Mouse (Mus musculus): ENCODE measurements around the gene Nfatc2.
A peak's percentile ranks its signal among the peaks of the same experiment; 100 is the strongest.

The Nfatc2 gene

DNA sequence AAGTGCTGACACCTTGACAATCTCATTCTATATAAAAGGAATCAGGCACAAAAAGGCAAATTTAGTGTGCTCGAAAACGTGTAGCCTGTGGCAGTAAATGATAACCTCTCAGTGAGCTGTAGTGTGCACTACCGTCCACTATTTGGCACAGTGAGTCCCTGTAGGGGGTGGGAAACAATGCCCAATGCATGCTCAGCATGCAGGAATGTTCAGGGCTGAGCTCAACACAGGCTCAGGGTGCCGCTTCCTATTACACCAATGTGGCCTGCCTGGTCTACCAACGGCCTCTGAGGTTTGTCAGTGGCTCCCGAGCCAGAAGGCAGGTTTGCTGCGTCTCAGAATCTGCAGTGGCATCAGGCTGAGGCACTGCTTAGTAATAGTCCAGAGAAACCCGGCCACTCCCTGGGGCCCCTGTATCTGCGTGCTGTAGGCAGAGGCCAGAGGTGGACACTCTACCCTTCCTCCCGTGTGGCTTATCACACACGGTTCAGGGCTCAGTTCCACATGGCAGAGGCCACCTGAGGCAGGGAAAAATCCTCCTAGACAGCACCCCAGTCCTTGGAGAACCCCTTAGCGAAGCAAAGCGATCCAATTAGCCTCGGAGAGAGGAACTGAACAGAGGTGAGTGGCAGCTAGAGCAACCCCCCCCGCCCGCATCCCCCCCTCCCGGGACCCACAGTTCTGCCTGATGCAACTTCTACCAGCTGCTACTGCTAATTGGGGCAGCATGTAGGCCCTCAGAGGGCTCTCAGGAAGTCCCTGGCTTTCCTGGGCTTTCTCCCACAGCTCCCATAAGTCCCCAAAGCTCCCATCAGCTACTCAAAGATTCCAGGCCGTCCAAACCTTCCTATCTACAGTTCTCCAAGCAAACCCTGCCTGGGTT, 74.7 kb downstream of the Nfatc2 start:
- no peak for DNase-seq

DNA sequence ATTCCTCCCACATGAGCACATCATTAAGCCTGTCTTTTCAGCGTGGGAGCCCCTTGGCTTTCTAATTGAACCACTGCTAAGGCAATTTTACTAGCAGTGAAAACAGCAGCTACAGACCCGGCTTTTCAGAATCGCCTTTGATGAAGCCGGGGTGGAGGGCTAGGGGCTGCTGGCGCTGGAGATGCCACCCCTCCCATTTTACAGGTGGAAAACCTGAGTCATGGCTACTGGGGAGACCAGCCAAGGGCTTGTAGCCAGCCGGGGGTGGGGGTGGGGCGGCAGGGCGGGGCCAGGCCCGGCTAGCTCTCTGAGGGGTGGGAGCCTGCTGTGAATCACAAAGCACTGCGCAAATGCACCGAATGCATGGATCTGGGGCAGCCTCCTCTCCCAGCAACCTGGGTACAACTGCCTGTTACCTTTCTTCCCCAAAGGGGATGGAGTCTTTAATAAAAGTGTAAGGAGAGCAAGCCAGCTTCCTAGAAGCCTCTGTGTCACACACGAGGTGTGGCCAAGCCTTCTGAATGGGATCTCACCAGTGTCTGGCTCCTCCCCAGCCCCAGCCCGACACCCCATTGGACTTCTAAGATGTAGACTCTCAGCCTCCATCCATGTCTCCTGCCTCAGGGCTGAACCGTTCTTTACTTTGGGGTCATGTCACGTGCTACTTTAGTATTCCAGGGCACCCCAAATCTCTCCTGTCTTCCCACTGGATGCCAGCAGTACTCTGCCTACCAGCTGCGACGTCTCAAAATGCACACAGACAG, 75.9 kb downstream of the Nfatc2 start:
- DNase-seq: no peak

DNA sequence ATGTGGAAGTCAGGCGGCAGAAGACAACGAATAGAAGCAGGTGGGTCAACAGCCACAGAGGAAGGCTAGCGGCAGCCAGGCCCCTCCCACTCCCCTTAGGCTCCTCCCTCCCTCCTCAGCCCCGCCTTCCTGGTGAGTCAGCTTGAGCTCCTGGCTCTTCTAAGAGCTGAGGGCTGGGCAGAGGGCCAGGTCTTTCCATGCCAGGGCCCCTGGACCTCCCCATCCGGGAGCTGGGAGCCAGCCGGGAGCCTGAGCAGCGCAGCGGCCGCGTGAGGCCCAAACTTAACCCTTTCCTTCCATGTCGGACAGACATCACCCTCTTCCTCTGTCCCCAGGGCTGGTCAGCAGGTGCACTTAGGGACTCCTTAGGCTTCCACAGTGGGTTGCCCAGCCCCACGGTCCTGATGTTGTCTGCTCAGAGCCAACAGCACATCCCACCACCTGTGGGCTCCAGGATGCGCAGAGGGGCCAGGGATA, 76.5 kb downstream of the Nfatc2 start:
- DNase-seq: peak; percentile 95

DNA sequence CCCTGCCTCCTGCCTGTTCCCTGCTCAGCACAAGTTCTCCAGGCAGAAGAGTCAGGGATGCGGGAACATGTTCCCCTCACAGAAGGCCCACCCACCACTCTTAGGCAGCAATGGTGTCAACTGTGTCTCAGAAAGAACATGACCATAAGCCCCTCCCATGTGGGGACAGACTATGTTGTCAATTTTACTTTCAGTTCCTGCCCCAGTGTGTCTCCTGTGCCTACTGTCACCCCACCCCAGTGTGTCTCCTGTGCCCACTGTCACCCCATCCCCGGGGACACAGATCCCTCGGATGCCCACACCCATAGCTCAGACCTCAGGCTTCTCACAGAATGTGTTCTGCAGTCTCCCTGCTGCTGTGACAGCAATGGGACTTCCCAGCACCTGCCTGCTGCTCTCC, 79.2 kb downstream of the Nfatc2 start:
- no peak for DNase-seq

DNA sequence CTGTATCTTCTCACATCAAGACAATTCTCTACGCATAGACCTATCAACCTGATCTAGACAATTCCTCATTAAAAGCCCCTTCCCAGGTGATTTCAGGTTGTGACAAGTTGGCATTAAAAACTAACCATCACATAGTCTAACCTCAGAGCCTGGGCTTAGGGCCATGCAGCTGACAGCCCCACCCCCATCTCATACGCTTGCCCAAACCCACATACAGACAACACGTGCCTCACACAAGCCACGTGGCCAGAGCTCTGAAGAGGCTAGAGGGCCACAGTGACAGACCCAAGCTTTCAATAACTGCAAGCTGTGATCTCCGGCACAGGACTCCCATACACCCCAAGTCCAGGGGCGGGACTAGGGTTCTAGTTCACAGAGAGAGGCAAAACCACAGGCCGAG, 80.7 kb downstream of the Nfatc2 start:
- no peak for DNase-seq

DNA sequence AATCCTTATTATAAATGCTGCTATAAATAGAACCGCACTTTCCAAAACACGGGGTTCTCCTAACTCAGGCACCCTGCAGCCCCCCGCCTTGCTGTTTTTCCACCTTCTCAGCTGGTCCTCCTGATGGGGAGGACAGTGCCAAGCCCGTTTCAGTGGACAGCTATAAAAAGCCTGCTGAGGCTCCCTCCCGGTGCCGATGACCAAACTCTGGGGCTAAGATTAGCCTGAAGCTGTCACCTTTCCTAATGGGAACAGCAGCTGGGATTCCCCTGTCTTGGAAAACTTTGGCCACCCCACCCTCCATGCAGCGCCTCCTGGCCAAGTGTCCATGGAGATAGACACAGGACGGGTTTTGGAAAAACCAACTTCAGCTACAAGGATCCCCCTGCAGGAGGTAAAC, 81.9 kb downstream of the Nfatc2 start:
- DNase-seq: no peak

DNA sequence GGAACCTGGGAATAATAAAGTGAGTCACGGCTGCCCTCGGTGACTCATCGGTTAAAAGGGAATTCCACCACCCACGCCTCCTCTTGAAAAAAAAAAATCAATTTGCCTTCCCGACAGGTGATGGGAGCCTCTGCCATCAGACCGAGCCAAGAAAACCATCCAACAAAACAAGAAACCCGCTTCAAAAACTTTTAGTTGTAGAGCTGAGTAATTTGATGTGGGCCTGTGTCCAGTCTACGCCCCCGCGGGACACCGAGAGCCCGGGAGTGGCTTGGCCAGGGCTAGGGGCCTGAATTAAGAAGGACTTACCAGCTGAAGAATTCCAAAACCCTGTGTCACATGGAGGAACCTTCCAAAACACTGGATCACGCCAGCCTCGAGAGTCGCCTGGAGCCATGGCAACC, 83.2 kb downstream of the Nfatc2 start:
- DNase-seq: no peak

DNA sequence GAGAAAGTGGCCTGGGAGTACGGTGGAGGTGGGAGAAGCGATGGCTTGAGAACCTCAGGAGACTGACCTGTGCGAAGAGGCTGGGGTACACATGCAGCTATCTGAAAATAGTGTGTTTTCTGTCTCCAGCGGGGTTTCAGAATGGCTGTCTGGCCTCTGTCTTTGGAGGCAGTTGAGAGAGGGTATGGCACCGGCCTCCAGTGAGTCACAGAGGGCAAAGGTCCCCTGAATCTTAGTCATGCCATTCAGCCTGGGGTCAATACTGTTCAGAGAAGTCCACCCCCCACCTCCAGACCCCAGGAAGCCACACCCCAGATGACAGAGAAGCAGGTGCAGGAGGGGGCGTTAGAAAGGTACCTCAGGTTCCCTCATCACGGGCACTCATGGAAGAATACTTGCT, 83.7 kb downstream of the Nfatc2 start:
- no peak for DNase-seq

DNA sequence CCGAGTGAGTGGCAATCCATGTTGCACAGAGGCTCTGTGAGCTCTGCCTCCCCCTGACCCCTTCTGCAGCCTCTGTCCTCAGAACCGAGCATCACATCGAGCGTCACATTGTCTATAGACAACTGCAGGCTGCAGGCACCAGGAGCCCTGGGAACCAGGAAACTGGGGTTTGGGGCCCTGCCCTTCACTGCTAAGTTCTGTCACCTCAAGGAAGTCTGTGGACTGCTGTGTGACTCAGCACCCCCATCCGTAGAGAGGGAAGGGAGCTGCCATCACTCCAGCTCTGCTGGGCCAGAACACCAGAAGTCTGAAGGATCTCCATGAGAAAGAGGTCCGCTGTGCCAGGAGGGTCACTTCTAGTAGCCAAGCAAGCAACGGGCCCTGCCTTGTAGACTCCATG, 84.7 kb downstream of the Nfatc2 start:
- DNase-seq: no peak

DNA sequence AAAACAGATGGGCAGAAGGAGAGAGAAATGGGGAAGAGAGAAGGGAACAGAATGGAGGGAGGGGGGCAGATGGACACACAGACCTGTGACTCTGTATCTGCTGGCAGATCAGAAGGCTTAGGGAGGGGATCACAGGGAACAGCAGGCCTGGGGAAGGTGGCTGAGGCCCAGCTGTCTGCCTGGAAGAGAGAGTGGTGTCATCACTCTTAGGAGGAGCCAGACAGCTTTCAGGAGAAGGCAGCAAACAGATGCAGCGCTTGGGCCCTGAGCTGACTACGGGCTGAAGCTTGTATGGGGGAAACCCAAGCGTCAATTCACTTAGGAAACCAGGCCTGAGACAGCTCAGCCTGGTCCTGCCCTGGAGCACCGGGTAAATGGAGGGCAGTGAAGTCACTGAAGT, 86.0 kb downstream of the Nfatc2 start:
- DNase-seq: no peak

DNA sequence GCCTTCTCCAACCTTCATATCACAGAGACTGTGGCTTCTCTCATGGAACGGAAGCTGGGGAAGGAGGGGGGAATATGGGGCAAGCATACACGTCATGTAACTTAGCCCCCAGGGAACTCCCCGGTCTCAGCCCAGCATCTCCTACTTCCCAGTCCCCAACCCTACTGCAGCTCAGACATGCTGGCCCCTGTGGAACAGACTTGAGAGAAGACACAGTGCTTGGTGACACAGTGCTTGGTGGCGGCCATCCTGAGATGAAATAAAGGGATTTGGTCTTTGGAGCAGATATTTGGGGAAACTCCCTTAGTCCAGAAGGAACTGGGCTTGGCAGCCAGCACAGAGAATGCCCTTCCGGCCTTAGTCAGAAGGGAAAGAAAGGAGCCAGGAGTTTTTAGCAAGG, 87.3 kb downstream of the Nfatc2 start:
- no peak for DNase-seq

DNA sequence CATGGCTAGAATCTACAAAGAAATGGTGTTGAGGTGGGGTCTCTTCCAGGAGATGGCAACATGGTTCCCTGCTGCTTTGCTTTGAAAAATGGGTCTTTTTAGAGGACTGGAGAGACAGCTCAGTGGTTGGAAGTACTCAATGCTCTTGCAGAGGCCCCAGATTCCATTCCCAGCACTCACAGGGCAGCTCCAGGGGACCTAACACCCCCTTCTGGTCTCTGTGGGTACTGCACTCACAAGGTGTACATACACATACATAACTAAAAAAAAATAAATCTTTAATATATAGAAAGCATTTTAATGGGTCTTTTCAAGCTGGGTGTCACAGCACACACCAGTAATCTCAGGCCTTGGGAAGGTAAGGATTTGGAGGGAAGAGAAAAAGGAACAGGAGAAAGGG, 89.9 kb downstream of the Nfatc2 start:
- DNase-seq: no peak

DNA sequence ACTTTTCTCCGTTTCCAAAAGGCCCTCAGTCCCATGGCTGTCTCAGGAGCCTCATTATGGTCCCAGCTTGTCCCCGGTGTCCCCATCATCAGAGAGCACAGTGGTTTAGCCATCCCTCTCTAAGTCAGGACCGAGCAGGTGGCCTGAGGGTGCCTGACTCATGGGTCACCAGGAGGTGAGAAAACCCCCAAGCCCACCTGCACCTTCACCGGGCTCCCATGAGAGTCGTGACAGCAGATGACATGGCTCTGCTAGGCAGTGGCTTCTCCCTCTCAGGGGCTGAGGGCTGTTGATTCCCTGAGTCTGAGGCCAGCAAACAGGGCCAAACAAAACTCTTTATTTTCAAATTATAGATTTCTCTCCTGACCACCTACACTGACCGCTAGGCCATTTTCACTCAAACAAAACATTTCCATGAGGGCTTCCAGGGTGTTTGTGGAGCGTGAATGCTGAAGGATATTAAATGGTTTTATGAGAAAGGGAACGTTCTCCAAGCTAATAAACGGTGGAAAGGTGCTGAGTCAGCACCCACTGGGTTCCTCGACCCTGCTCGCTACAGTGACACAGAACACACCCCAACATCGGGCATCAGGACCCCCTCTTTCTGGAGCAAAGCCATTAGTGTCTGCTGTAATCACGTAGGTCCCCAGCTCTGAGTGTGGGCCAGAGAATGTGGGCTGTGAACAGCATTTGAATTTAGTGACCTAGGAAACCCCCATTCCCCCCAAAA, 92.8 kb downstream of the Nfatc2 start:
- DNase-seq: no peak

DNA sequence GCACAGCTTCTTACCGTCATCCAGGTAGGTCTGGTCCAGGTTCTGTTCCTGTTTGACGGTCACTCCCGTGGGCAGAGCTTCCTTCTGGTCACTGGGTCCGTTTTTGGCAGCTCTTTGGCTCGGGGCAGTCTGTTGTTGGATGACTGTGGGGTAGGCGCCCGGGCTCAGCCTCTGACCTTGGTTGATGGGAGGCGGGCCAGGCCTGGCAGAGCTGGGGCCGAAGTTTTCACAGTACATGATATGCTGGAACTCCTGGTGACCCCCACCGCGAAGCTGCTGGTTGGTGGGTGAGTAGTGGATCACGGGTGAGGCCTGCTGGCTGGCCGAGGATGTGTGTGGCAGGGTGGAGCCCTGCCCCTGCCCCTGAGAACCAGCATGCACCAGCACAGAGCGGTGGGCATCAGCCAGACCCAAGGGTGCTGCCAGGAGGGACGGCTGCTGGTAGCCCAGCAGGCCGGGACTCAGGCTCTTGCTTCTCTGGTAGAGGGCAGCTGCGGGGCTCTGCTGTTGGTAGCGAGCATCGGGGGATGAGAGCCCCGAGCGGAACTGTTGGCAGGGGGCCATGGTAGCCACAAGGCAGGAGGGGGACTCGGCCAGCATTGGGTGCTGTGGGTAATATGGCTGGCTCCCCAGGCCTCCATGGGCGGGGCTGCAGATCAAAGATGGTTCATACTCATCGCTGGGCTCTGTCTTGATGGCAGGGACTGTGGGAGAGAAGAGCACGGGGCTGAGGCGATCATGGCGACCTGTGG, 96.8 kb downstream of the Nfatc2 start:
- DNase-seq: no peak

DNA sequence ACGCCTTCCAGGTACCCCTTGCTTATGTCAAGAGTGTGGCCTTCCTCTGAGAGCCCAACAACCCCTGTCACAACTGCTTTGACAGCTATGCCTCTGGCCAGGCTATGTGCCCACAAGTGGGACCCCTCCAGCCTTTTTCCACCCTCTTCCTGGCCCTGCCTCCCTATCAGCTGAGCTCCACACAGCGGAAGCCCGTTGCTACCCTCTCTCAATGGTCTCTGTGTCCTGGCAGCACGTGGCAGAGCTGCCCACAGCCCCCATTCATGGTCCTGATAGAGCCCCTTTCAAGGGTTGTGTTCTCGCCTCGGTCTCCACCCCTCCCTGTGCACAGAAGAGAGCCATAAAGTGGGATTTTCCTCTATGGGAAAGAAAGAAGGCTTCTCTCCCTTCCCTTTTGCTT, 97.7 kb downstream of the Nfatc2 start:
- DNase-seq: no peak

DNA sequence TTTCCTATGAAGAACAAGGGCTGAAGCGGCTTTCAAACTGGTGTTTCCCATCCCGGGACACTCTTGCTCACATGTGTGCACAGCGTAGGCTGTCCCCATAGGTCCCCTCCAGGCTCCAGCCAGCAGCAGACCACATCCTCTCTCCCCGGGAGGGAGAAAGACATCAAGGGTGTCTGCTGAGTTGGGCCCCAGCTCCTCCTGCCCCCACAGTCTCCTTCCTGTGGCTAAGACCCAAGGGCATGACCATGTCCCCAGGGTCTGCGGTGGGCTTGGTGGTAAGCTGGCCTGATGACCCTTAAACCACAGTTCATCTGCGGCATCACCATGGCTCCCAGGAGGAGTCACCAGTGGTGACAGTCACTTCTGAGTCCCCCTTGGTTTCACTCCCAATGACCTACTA, 100.7 kb downstream of the Nfatc2 start:
- DNase-seq: no peak

DNA sequence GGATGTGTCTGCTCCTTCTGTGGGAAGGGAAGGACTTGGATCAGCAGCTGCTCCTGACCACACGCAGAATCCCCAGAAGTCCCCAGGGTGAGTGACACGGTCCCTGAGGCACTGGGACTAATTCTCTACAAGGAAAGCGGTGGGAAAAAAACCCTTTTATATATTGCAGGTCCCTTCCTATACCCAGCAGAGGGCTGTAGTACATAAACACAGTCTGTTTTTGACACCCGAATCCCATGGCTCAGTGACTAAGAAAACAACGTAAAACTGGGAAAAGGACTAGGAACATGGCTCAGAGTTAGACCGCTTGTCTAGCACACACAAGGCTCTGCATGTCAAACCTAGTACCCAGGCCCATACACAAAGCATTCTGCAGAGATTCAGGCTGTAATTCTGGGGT, 101.2 kb downstream of the Nfatc2 start:
- no peak for DNase-seq

DNA sequence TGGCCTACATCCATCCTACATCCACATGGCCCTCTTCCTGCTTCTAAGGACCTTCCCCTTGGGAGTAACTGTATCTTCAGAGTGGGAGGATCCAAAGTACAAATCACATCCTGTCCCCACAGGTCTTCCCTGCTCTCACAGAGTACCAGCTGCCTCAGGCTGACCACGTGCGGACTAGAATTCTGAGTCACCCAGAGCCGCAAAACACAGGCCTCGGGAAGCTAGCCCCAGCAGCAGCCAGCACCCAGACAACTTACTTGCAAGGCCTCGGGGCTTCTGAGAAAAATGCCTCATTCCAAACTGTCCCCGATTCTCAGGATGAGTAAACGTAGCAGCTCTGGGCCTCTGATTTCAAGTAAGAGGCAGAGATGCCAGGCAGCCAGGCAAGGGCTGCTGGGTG, 109.7 kb downstream of the Nfatc2 start:
- no peak for DNase-seq

DNA sequence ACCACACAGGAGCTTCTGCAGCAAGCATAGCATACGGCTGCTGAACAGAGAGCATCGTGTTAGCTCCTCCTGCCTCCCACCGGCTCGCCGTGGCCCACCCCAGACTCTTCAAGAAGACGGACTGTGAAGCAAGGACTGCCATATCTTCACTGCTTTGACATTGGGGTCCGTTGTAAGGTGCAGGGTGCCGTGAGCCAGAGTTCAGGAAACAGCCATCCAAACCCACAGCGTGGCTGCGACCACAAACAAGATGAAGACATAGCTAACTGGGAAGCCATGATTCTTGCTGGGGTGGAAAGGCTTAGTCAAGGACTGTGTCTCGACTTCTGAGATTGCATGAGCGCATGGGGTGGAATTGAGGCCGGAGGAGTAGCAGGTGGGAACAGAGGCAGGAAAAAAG, 111.5 kb downstream of the Nfatc2 start:
- no peak for DNase-seq

DNA sequence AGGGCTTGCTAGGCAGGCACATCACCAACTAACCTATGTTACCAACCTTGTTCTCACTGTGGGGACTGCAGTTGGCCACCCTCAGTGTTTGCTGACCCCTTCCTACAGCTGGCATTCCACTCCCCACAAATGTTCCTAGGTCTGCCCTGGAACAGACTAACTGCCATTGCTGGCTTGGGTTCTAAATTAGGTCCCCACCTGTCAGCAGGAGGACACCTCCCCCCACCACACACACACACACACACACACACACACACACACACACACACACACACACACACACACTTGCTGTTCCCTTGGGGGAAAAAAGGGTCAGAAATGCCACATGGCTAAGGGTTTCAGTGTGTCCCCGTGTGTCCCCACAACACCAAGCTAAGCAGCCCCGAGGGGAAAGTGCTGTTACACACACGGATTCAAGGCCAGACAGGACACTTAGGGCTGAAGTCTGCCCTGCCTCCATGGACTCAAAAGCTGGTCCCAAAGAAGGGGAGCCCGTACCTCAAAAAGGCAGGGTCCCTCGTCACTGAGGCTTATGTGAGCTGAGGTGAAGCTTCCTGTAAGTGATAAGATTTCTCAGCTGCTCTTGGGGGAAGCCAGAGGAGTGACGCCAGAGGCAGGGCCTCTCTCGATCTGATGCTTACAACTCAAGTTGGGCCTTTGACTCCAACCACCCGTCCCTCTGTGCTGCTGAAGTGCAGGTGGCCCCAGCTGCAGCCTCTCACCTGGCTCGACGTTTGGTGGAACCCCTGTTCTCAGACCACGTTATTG, 113.1 kb downstream of the Nfatc2 start:
- no peak for DNase-seq

DNA sequence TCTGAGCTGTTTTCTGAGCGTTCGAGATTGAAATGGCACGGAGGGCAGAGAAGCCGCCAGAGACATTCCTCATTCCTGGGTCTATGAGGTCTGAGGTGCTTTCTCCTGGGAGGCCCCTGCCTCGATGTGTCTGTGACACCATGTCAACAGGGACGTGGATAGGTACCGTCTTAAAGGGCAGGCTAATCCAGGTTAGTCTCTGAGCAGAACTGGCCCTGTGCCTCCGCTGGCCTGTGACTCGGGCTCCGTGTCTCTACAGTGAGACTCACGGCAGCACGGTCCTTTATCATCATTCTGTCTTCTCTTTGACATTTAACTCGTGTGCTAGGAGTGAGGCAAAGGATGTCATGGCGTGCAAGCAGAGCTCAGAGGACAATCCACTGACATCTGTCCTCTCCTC, 120.3 kb downstream of the Nfatc2 start:
- no peak for DNase-seq

DNA sequence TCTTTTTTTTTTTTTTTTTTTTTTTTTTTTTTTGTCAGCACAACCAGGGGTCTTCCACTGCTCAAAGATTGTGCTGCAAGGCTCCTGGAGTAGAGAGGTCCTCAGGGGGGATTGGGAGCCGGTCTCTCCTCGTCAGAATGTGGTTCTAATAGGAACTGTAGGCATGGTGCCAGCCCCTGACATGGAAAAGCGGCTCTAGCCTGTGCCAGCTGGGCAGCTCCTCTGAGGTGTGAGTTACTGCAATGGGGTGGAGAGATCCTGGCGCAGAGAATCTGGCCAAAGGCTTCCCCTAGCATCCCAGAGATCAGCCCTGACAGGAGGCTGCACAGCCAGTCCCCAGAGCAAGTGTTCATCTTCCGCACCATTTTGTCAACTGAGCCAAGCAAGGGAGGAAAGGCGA, 120.8 kb downstream of the Nfatc2 start:
- DNase-seq: no peak

All from kidney, adult 11 months (tissue).